Mouse (Mus musculus): ENCODE data around the gene Dnaaf2. TPM values are rescaled to one million over a fixed set of nuclear protein-coding genes. Genes with fewer than 3 reads are reported as not detected.
"Not testable (repeated sequence)": the region's sequence is repeated elsewhere in the genome, so short reads cannot be mapped to it uniquely, and the experiment has no call there.

Gene Dnaaf2
- polyA plus RNA-seq, 1 experiment from 2014 or later = 14.2 TPM

DNA sequence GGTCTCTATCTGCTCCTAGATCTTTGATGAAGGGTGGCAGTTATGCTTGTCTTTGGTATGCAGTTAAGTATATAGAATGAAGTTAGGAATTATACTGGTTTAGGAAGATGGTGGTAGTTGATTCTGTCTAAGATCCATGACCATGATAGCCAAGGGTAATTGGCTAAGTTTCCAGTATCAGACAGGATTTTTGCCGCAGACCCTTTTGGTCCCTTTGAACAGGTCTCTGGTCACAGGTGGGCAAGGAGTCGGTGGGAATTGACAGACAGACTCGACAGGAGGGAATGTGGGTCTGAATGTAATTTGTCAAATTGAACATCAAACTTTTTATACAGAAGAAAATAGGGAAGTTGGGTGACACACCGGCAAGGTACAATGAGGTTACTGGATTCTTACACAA is 34.6 kb downstream of the Dnaaf2 start:
- WGBS = 82% methylated on average over 4 of the region's 4 CpGs
- H3K27me3 ChIP-seq; H3K27ac ChIP-seq (replicated peaks); H3K4me1 ChIP-seq; H3K9ac ChIP-seq; ATAC-seq (ENCODE audit: insufficient number of reproducible peaks, low FRiP score, low TSS enrichment, low read depth); H3K9me3 ChIP-seq (replicated peaks); H3K4me3 ChIP-seq (replicated peaks); H3K36me3 ChIP-seq; H3K4me2 ChIP-seq (replicated peaks): not testable (repeated sequence)

DNA sequence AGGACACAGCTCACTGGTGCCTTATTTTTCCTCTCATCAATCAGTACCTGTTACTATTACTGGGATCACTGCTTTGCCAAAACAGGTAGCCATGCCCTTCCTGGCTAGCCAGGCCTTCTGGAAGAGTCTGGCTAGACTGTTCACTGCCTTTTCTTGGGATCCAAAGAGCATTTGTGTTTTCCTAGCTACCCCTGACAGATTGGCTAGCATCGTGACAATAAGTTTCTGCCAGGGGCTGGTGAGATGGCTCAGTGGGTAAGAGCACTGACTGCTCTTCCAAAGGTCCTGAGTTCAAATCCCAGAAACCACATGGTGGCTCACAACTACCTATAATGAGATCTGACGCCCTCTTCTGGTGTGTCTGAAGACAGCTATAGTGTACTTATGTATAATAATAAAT is 37.6 kb downstream of the Dnaaf2 start:
- H3K4me1 ChIP-seq; H3K4me3 ChIP-seq (replicated peaks); H3K9ac ChIP-seq; H3K9me3 ChIP-seq (replicated peaks); H3K4me2 ChIP-seq (replicated peaks); H3K27me3 ChIP-seq; ATAC-seq (ENCODE audit: insufficient number of reproducible peaks, low FRiP score, low TSS enrichment, low read depth); H3K27ac ChIP-seq (replicated peaks): not testable (repeated sequence)
- H3K36me3 ChIP-seq = peaks cover 18% of the 10 kb centered on the region
- 74% methylated on average over 2 of the region's 2 CpGs for WGBS

DNA sequence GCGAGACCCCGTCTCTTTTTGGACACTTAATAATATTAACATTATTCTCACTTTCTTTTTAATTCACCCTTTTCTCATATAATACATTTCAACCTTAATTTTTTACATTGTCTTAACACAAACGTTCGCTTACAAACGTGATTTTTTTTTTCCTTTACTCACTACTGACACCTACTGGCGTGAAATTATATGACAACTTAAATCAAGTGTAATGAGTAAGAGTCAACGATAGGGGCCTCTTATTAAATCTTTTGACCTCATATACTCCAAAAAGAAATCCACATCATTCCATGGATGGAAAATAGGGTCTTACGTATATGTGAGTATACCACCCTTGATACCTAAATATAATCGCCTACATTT is 38.7 kb downstream of the Dnaaf2 start:
- H3K4me3 ChIP-seq (replicated peaks) = peak overlapping the region; percentile 72
- no peaks in the 10 kb centered on the region for H3K9me3 ChIP-seq (replicated peaks)
- ATAC-seq (ENCODE audit: insufficient number of reproducible peaks, low FRiP score, low TSS enrichment, low read depth) = no peak
- WGBS = 4% methylated on average over 9 of the region's 9 CpGs
- H3K4me2 ChIP-seq (replicated peaks) = no peak overlapping the region
- H3K4me1 ChIP-seq = peaks cover 9% of the 10 kb centered on the region; the same call in 1 of the 2 replicates
- H3K27me3 ChIP-seq = no peaks in the 10 kb centered on the region
- peaks cover 18% of the 10 kb centered on the region for H3K36me3 ChIP-seq
- no peak overlapping the region; the same call in 1 of the 2 replicates for H3K27ac ChIP-seq (replicated peaks)
- no peak overlapping the region for H3K9ac ChIP-seq

DNA sequence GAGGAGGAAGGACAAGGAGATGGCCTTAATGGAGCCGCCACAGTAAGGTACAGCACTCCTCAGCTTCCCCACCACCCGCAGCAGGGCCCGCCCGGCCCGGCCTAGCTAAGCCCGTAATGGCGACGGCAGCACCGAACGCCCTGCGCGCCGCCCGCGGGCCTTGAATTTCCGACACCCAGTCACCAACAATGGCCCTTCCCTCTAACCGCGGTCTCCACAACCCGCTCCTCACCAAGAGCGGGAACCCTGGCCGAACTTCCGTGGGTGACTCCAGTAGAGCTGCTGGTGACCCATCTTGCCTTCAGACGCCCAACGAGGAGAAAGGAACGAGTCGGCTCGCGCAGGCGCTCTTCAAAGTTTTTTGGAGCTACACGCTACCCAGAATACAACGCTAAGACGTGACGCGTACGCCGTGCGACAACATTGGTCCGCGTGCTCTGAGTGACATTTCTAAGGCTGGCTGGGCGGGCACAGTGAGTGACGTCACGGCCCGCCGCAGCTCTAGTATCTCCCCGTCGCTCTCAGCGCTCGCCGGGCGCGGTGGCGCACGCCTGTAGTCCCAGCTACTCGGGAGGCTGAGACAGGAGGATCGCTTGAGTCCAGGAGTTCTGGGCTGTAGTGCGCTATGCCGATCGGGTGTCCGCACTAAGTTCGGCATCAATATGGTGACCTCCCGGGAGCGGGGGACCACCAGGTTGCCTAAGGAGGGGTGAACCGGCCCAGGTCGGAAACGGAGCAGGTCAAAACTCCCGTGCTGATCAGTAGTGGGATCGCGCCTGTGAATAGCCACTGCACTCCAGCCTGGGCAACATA is 39.3 kb downstream of the Dnaaf2 start, which contains the start of gene Rps29:
Rps29 (minus strand) TSS at position 422 of the 813 bp plus-strand sequence.
- peak within 1 kb of the TSS; percentile 94 for H3K27ac ChIP-seq (replicated peaks)
- H3K9ac ChIP-seq = peak within 1 kb of the TSS; percentile 91
- peak; percentile 99 for ATAC-seq (ENCODE audit: insufficient number of reproducible peaks, low FRiP score, low TSS enrichment, low read depth)
- H3K4me2 ChIP-seq (replicated peaks) = peak within 1 kb of the TSS; percentile 54
- peak within 1 kb of the TSS; percentile 72 for H3K4me3 ChIP-seq (replicated peaks)
- under 1% methylated on average over 58 of the region's 68 CpGs for WGBS
- H3K4me1 ChIP-seq; H3K27me3 ChIP-seq; H3K9me3 ChIP-seq (replicated peaks): not testable (repeated sequence)
- peaks cover 18% of the 10 kb centered on the region for H3K36me3 ChIP-seq

DNA sequence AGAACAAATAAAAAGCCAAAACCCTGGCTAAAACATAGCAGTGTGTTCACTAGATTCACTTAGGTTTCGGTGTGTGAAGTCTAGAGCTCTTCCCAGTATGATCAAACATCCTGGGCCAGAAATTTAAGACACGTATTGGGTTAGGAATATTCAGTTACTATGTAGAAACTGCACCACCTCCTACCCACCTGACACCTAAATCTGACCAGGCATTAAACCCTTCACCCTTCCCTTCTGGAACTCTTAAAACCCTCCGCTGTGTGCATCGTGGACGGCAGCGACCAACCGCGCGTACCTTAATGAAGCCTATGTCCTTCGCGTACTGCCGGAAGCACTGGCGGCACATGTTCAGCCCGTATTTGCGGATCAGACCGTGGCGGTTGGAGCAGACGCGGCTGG is 39.9 kb downstream of the Dnaaf2 start:
- H3K9me3 ChIP-seq (replicated peaks) = no peaks in the 10 kb centered on the region
- WGBS = 1% methylated on average over 19 of the region's 19 CpGs
- ATAC-seq (ENCODE audit: insufficient number of reproducible peaks, low FRiP score, low TSS enrichment, low read depth) = no peak
- peaks cover 18% of the 10 kb centered on the region for H3K36me3 ChIP-seq
- H3K4me2 ChIP-seq (replicated peaks) = peak overlapping the region; percentile 54
- H3K9ac ChIP-seq = peak overlapping the region; percentile 91
- H3K27ac ChIP-seq (replicated peaks) = peak overlapping the region; percentile 94
- peaks cover 9% of the 10 kb centered on the region; the same call in 1 of the 2 replicates for H3K4me1 ChIP-seq
- no peaks in the 10 kb centered on the region for H3K27me3 ChIP-seq
- H3K4me3 ChIP-seq (replicated peaks) = peak overlapping the region; percentile 72

DNA sequence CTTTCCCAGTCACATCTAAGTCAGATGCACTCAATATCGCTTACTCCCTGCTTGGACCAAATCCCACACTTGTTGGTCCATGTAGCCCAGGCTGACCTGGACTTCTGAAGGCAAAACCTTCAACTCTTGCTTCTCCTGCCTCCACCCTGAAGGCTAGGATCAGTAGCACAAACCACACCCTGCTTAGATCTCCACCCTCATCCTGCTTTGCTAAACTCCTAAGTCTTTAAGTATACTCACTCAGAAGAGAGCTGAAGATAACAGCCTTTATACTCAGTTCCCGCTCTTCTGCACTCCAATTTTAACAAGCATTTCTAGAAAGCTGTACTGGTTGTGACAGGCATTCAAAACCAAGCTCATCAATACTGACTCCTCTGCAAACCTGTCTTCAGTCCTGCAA is 41.1 kb downstream of the Dnaaf2 start:
- Histone ChIP-seq H3K4me1 (peaks cover 9% of the 10 kb centered on the region; the same call in 1 of the 2 replicates), H3K36me3 (peaks cover 18% of the 10 kb centered on the region), H3K9ac (no peak overlapping the region), H3K27me3 (no peaks in the 10 kb centered on the region), H3K4me2 (replicated peaks) (no peak overlapping the region), H3K27ac (replicated peaks) (0 out of 2 replicates have a peak overlapping the region, but pooled peaks have one; percentile 5), H3K9me3 (replicated peaks) (no peaks in the 10 kb centered on the region), H3K4me3 (replicated peaks) (no peak overlapping the region)
- no peak for ATAC-seq (ENCODE audit: insufficient number of reproducible peaks, low FRiP score, low TSS enrichment, low read depth)
- 92% methylated on average over 2 of the region's 2 CpGs for WGBS

DNA sequence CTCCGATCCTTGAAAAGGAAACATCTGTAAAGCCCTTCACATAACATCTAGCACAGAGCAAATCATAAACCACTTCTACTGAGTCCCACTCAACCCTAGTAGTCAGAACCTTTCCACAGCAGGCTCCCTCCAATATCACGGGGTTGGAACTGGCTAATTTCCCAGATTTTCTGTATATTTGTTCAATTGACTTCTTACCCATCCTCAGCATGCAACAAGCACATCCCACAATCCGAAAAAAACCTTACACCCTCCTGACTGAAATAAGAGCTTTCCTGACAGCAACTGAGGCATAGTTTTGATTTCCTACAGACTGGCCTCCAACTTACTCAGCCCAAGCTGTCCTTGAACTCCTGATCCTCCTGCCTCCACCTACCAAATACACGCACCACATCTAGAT is 41.8 kb downstream of the Dnaaf2 start:
- Histone ChIP-seq H3K4me2 (replicated peaks) (no peak overlapping the region), H3K4me3 (replicated peaks) (no peak overlapping the region), H3K4me1 (peaks cover 9% of the 10 kb centered on the region; the same call in 1 of the 2 replicates), H3K27ac (replicated peaks) (no peak overlapping the region), H3K36me3 (peaks cover 18% of the 10 kb centered on the region), H3K9me3 (replicated peaks) (no peaks in the 10 kb centered on the region), H3K27me3 (no peaks in the 10 kb centered on the region), H3K9ac (no peak overlapping the region)
- 83% methylated on average over 4 of the region's 4 CpGs for WGBS
- ATAC-seq (ENCODE audit: insufficient number of reproducible peaks, low FRiP score, low TSS enrichment, low read depth) = no peak

DNA sequence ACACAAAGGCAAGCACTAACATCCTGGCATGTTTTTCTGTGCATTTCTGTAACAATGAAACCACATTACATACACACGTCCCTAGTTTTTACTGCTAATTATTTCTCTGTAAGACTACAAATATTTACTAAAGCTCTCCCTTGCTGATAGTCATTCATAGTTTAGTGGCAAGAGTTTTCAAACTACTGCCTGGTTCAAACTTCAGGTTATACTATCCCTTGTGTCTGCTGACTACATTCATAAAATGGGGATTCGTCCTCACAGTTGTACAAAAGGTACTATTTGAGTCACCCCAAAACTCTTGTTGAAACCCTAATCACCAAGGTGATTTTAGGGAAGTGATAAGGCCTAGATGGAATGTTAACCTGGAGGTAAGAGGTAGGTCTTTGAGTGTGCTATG is 42.3 kb downstream of the Dnaaf2 start:
- no peak for ATAC-seq (ENCODE audit: insufficient number of reproducible peaks, low FRiP score, low TSS enrichment, low read depth)
- Histone ChIP-seq H3K4me3 (replicated peaks) (no peak overlapping the region), H3K4me2 (replicated peaks) (no peak overlapping the region), H3K27ac (replicated peaks) (no peak overlapping the region), H3K4me1 (peaks cover 9% of the 10 kb centered on the region; the same call in 1 of the 2 replicates), H3K9ac (no peak overlapping the region), H3K36me3 (peaks cover 18% of the 10 kb centered on the region), H3K27me3 (no peaks in the 10 kb centered on the region), H3K9me3 (replicated peaks) (no peaks in the 10 kb centered on the region)
- WGBS = 78% methylated on average over 2 of the region's 2 CpGs

DNA sequence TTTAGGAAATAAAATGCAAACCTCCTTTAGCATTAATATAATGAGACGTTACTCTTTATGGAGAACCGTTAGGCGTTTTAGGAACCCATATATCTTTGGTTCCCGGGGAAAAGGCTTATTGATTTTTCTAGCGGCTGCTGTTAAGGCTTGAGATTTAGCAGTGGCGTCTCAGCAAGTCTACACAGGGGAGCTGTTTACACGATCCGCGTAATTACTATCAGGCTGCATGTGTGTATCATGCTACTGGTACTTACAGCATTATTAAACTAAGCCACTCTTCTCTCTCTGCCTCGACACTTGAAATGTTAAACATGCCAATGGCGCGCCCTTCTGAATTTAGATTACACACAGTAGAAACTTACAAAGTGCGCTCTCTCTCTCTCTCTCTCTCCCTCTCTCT is 48.2 kb downstream of the Dnaaf2 start:
- no peak overlapping the region for H3K4me2 ChIP-seq (replicated peaks)
- no peaks in the 10 kb centered on the region for H3K9me3 ChIP-seq (replicated peaks)
- H3K27ac ChIP-seq (replicated peaks) = no peak overlapping the region
- no peaks in the 10 kb centered on the region for H3K4me1 ChIP-seq
- ATAC-seq (ENCODE audit: insufficient number of reproducible peaks, low FRiP score, low TSS enrichment, low read depth) = no peak
- no peak overlapping the region for H3K9ac ChIP-seq
- no peaks in the 10 kb centered on the region for H3K27me3 ChIP-seq
- WGBS = 76% methylated on average over 13 of the region's 13 CpGs
- H3K4me3 ChIP-seq (replicated peaks) = no peak overlapping the region
- no peaks in the 10 kb centered on the region for H3K36me3 ChIP-seq

DNA sequence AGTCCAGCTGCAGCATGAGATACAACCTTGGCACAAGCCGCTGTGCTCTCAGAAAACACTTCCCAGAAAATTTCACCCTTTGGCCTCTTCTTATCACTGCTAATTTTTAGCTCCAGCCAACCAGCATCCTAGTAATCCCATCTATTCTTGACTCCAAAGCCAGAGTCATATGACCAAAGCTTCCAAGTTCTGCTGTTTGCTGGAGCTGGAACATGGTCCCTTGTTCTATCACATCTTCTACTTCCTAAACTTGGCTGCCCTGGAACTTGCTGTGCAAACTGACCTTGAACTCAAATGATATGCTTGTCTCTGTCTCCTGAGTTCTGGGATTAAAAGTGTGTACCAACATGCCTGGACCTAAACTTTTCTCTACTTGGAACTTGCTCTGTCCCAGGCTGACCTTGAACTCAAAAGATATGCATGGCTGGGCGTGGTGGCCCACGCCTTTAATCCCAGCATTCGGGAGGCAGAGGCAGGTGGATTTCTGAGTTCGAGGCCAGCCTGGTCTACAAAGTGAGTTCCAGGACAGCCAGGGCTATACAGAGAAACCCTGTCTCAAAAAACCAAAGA is 51.0 kb downstream of the Dnaaf2 start:
- H3K27me3 ChIP-seq = no peaks in the 10 kb centered on the region
- no peak overlapping the region for H3K4me3 ChIP-seq (replicated peaks)
- 89% methylated on average over 5 of the region's 5 CpGs for WGBS
- H3K36me3 ChIP-seq = no peaks in the 10 kb centered on the region
- H3K27ac ChIP-seq (replicated peaks) = no peak overlapping the region
- no peak overlapping the region for H3K9ac ChIP-seq
- no peak overlapping the region for H3K4me2 ChIP-seq (replicated peaks)
- ATAC-seq (ENCODE audit: insufficient number of reproducible peaks, low FRiP score, low TSS enrichment, low read depth) = no peak
- H3K9me3 ChIP-seq (replicated peaks) = no peaks in the 10 kb centered on the region
- no peaks in the 10 kb centered on the region for H3K4me1 ChIP-seq

DNA sequence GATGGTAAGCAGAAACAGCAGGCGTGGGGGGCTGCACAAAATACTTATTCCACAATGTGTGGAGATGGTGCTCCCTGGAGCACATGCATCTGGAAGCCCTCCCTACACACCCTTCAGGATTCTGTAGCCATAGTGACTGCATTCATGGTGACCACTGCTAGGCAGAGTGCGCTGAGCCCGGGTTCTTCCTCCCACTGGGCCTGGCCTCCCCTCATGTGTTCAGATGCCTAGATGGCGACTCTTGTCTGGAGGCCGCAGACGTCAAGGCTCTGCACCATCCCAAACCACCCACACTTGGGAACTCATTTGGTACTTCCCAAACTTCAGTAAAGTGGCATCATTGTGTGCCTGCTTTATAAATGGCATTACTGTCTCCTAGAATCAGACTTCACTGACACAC is 54.8 kb downstream of the Dnaaf2 start:
- H3K36me3 ChIP-seq = no peaks in the 10 kb centered on the region
- no peaks in the 10 kb centered on the region for H3K4me1 ChIP-seq
- WGBS = 67% methylated on average over 6 of the region's 6 CpGs
- H3K4me3 ChIP-seq (replicated peaks) = no peak overlapping the region
- H3K9me3 ChIP-seq (replicated peaks) = no peaks in the 10 kb centered on the region
- no peak for ATAC-seq (ENCODE audit: insufficient number of reproducible peaks, low FRiP score, low TSS enrichment, low read depth)
- H3K27ac ChIP-seq (replicated peaks) = no peak overlapping the region
- H3K9ac ChIP-seq = no peak overlapping the region
- H3K27me3 ChIP-seq = no peaks in the 10 kb centered on the region
- no peak overlapping the region for H3K4me2 ChIP-seq (replicated peaks)

Data from embryonic facial prominence, embryonic 15.5 days (tissue).